Mouse (Mus musculus): ENCODE results near the gene Mpp2.

The Mpp2 gene

GRCm38 (mm10) chr11:102035456-102035960 lies 52.8 kb downstream of the Mpp2 start:
- no peak for DNase-seq (ENCODE audit: low spot score)

DNA sequence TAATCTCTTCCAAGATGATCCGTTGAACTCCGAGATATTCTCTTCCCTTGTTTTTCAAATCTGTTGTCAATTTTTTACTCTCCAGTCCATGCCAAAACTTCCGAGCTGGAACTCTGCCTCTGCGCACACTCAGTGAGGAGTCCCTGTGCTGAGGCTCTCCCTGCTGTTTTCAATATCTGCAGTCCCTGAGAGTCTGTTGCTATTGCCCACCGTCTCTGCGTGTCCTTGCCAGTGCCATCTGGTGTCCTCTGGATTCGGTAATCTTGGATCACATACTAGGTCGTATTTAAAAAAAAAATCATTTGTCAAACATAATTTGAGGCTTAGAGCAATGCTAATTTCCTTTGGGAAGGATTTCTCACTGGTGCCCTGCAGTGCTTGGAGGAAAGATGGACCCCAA lies 53.4 kb downstream of the Mpp2 start:
- DNase-seq (ENCODE audit: low spot score) = no peak

GRCm38 (mm10) chr11:102033055-102033591 lies 55.2 kb downstream of the Mpp2 start:
- no peak for DNase-seq (ENCODE audit: low spot score)

- DNase-seq (ENCODE audit: low spot score) = no peak
These were observed 57.2 kb downstream of the Mpp2 start for GRCm38 (mm10) chr11:102031149-102031548.

GRCm38 (mm10) chr11:102029966-102030365 lies 58.3 kb downstream of the Mpp2 start:
- DNase-seq (ENCODE audit: low spot score) = no peak

GRCm38 (mm10) chr11:102029304-102029703 lies 59.0 kb downstream of the Mpp2 start:
- no peak for DNase-seq (ENCODE audit: low spot score)

GRCm38 (mm10) chr11:102028087-102028816 lies 60.1 kb downstream of the Mpp2 start, which contains the start of gene Mpp3:
Mpp3 (minus strand) TSS chr11:102028461.
- no peak for DNase-seq (ENCODE audit: low spot score)

DNA sequence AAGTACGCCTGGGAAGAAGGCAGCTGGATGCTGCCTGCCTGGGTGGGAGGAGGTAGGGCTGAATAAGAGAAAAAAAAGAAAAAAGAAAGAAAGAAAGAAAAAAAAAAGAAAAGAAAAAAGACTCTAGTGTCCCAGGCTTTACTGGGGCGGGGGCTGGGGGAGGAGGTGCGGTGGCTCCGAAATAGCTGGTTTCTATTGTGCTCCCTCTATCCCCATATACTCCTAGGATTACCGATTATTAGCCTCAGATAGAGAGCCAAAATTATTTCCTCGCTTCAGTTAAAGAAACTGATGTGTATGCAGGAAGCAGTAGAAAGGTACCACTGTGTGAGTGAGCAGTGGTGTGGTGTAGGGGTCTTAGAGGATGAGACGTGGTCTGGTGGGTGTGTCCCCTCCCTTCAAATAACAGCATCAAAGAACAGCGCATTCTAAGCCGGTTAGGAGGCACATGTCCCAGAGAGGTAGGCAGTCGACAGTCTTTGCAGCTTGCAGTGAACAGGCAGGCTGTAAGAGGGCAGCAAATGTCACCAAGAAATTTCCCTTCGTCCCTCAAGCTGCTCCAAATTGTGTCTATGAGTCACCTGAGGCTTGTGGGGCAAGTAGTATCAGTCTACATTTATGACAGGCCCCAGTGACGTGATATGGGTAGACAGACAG lies 60.8 kb downstream of the Mpp2 start:
- DNase-seq (ENCODE audit: low spot score) = no peak

DNA sequence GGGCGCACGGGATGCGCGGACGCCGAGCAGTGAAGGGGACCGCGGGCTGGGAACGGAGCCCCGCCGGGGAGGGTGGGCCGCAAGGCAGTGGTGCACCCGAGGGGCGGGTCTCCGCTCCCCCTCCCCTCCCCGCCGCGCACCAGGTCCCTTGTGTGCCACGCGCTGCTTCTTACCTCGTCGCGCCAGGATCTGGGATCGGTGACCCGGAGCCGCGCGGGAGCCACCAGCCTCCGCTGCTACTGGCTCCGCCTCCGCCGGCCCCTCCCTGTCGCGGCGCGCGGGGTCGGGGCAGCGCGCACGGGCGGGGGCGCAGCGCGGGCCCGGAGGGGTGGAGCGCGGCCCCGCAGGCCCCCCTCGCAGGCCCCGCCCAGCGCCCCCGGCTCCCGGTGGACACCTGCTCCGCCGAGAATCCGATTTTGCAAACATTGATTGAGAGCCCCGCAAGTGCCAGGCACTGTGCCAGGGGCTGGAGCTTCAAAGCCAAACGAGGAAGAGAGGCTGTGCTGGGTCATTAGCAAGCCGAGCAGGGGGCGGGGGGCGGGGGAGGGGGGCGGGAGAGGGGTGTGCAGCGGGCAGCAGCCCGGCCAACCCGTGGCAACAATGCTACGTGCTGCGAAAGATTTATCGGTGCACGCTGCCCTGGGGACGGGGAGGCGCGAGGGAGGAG lies 61.5 kb downstream of the Mpp2 start:
- DNase-seq (ENCODE audit: low spot score) = no peak

- DNase-seq (ENCODE audit: low spot score) = no peak
These were observed 62.2 kb downstream of the Mpp2 start for GRCm38 (mm10) chr11:102025991-102026660.

GRCm38 (mm10) chr11:102025354-102025753 lies 63.0 kb downstream of the Mpp2 start:
- no peak for DNase-seq (ENCODE audit: low spot score)

DNA sequence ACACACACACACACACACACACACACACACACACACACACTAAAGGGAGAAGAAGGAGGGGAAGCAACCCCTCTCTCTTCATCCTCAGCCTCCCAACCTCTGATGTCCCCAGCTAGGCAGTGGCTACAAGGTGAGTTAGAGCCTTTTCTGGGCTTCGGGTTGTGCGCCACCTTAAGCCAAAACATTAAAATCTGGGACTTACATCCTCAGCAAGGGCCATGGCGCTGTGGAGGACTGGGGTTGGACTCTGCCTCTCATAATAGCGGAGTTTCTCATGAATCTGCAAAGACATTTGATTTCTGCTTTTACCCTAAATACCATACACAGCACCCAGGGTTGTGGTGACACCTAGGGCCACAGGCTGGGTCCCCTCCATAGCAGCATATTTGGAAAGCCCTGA lies 63.4 kb downstream of the Mpp2 start:
- DNase-seq (ENCODE audit: low spot score) = no peak

GRCm38 (mm10) chr11:102024084-102024758 lies 64.1 kb downstream of the Mpp2 start:
- no peak for DNase-seq (ENCODE audit: low spot score)

DNA sequence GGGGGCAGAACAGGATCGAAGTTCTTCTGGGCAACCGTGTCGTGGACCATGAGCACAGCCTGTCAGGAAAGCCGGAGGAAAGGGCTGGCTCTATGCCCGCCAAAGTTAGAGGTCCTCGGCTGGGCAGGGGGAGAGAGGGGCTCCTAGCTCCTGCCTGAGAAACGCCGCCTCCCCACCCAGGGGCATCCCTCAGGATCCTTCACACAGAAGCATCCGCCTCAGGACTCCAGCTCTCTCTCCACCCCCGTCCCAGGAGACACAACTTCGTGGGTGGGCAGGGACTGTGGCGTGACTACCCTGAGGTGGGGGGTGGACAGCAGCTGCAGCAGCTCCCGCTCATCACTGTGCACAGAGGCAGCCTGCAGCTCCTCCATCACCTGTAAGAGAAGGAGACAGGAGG lies 64.9 kb downstream of the Mpp2 start:
- no peak for DNase-seq (ENCODE audit: low spot score)

DNA sequence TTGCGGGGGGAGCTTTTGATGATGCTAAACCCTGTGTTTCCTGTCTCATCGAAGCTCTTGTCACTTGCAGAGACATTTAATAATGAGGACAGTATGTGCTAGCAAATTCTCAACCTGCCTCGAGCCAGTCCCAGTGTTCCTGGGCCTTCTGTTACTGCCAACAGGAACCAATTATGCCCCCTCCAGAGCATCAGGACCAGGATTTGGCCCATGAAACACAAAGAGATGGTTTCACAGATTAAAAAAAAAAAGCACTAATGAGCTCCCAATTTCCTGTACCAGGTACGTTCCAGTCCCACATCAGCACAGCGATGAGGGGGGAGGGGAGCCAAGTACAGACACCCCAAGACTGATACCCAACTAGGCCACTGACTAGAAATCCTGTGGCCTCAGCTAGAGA lies 67.1 kb downstream of the Mpp2 start:
- no peak for DNase-seq (ENCODE audit: low spot score)

DNA sequence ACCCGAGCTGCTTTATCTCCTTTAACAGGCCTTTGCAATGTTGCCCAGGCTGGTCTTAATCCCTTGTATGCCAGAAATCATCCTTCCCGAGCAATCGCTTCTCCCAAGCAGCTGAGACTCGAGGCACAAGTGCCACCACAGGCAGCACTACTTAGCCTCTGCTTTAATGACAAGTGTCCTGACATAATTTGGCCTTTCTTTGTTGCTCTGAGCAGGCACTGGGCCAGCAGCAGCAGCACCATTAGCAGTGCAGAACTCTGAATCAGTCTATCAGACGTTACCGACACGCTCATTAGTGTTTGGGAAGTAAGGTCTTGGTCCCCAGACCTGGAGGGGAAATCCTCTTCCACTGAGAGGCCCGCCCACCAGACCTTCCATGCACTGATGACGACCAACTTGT lies 68.6 kb downstream of the Mpp2 start:
- no peak for DNase-seq (ENCODE audit: low spot score)

- DNase-seq (ENCODE audit: low spot score) = no peak
These were observed 72.2 kb downstream of the Mpp2 start for GRCm38 (mm10) chr11:102016136-102016535.

GRCm38 (mm10) chr11:102015472-102015871 lies 72.8 kb downstream of the Mpp2 start:
- DNase-seq (ENCODE audit: low spot score) = no peak

DNA sequence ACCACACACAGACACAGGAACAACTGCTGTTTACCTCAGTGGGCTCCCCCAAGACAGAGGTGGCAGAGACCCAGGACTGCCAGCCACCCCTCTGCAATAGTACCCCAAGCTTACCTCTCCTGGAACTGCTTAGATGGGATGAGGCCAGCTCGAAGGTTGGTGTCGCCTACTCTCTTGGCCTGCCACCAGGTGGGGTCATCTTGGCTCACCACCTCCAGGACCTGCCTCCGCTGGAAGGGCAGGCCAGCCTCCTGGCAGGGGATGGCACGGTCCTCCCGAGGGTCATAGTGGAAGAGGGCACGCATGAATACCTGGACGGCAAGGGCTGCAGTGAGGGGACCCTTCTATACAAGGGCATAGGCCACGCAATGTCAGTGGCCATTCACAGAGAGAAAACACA lies 75.1 kb downstream of the Mpp2 start:
- no peak for DNase-seq (ENCODE audit: low spot score)

GRCm38 (mm10) chr11:102011510-102011909 lies 76.8 kb downstream of the Mpp2 start:
- no peak for DNase-seq (ENCODE audit: low spot score)

GRCm38 (mm10) chr11:102010140-102010539 lies 78.2 kb downstream of the Mpp2 start:
- DNase-seq (ENCODE audit: low spot score) = no peak

All from layer of hippocampus, adult 9-10 months (tissue).